Mouse (Mus musculus): ENCODE measurements at regions not wholly inside any gene's neighbourhood (a gene's known extent, or its start where the extent isn't known, plus 50 kb on each side); places are given as distances from the start of the nearest gene placed in this dataset.

DNA sequence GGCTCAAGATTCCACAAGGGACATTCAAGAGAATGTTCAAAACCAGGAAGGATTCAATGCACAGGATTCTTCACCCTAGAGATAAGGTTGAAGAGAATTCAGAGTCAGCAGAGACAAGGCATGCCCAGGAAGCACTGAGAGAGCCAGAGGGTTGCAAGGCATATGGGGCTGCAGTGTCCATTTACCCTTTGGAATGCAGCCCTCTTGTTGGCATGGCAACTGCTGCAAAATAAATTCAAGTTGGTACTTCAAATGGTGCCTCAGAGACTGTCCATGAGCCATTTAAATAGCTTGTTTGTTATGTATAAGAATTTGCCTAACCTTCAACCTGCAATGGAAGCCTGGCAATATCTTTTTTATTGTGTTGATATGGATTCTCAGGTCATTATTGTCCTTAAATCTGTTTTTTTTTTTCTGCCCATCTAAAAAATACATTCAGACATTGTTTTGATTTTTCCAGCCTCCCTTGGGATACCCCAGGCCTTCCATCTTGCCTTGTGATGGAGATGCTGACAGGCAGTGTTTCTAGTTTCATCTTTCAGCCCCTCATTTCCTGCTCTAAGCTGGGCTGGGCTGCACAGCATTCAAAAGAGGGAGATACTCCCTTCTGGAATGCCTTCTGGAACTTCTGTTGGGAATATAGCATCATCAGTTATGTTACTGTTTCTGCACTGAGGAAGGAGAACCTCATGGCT, 791.9 kb upstream of the 4930452B06Rik start:
- H3K9me3 ChIP-seq (ENCODE audit: control insufficient read depth, low read length): no peaks in the 10 kb centered on the region
- no peak overlapping the region for H3K4me2 ChIP-seq (ENCODE audit: low read depth)

GRCm38 (mm10) chr14:9455986-9456385, 789.9 kb upstream of the 4930452B06Rik start:
- H3K4me1 ChIP-seq (ENCODE audit: control insufficient read depth, insufficient read depth, low read length): no peaks in the 10 kb centered on the region
- DNase-seq (ENCODE audit: low spot score): no peak
- 93% methylated on average over 5 of the region's 5 CpGs for WGBS
- no peak for ATAC-seq (ENCODE audit: insufficient read depth, low FRiP score, low TSS enrichment)
- H3K36me3 ChIP-seq (ENCODE audit: control insufficient read depth, insufficient read depth, low read length): no peaks in the 10 kb centered on the region
- H3K4me3 ChIP-seq (ENCODE audit: low read depth, low read length): no peak overlapping the region
- no peak overlapping the region for H3K27ac ChIP-seq (ENCODE audit: low read depth, low read length)
- H3K9me3 ChIP-seq (ENCODE audit: control insufficient read depth, low read length): no peaks in the 10 kb centered on the region
- no peaks in the 10 kb centered on the region for H3K27me3 ChIP-seq (ENCODE audit: control insufficient read depth, insufficient read depth, low read length)
- no peak overlapping the region for H3K9ac ChIP-seq (ENCODE audit: low read length)
- no peak overlapping the region for H3K4me2 ChIP-seq (ENCODE audit: low read depth)

More for the DNA sequence above, 791.9 kb upstream of the 4930452B06Rik start:
- no peaks in the 10 kb centered on the region for H3K36me3 ChIP-seq (ENCODE audit: control insufficient read depth, insufficient read depth, low read length)
- no peaks in the 10 kb centered on the region for H3K27me3 ChIP-seq (ENCODE audit: control insufficient read depth, insufficient read depth, low read length)
- H3K27ac ChIP-seq (ENCODE audit: low read depth, low read length): no peak overlapping the region
- no peak overlapping the region for H3K9ac ChIP-seq (ENCODE audit: low read length)
- H3K4me3 ChIP-seq (ENCODE audit: low read depth, low read length): no peak overlapping the region
- no peaks in the 10 kb centered on the region for H3K4me1 ChIP-seq (ENCODE audit: control insufficient read depth, insufficient read depth, low read length)
- ATAC-seq (ENCODE audit: insufficient read depth, low FRiP score, low TSS enrichment) (no peak), DNase-seq (ENCODE audit: low spot score) (no peak)

- H3K9me3 ChIP-seq (ENCODE audit: control insufficient read depth, low read length): no peaks in the 10 kb centered on the region
- H3K27me3 ChIP-seq (ENCODE audit: control insufficient read depth, insufficient read depth, low read length): no peaks in the 10 kb centered on the region
- H3K4me1 ChIP-seq (ENCODE audit: control insufficient read depth, insufficient read depth, low read length): no peaks in the 10 kb centered on the region
- no peaks in the 10 kb centered on the region for H3K36me3 ChIP-seq (ENCODE audit: control insufficient read depth, insufficient read depth, low read length)
- no peak overlapping the region for H3K27ac ChIP-seq (ENCODE audit: low read depth, low read length)
- H3K4me2 ChIP-seq (ENCODE audit: low read depth): no peak overlapping the region
- H3K9ac ChIP-seq (ENCODE audit: low read length): no peak overlapping the region
- 70% methylated on average over 3 of the region's 3 CpGs for WGBS
- H3K4me3 ChIP-seq (ENCODE audit: low read depth, low read length): no peak overlapping the region
- no peak for ATAC-seq (ENCODE audit: insufficient read depth, low FRiP score, low TSS enrichment)
- DNase-seq (ENCODE audit: low spot score): no peak
Measured at GRCm38 (mm10) chr14:9449942-9450341, 783.9 kb upstream of the 4930452B06Rik start.

DNA sequence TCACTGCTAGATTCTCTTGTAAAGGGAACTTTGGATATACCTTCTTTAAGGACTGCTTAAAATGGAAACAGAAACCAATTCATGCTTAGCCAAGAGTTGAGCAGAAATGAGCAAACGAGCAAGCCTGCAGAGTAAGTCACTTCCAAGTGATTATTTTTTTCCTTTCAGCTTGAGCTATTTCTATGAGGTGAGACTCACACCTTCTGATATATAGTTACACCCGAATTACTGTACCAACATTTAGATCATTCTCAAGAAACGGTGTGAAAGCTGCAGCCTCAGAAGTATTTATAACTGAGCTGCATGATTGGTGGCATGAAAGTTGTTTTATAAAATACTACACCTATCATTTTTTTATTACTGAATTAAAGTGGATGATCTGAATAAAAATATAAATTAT, 771.9 kb upstream of the 4930452B06Rik start:
- Histone ChIP-seq H3K4me1 (ENCODE audit: control insufficient read depth, insufficient read depth, low read length) (no peaks in the 10 kb centered on the region), H3K9me3 (ENCODE audit: control insufficient read depth, low read length) (no peaks in the 10 kb centered on the region), H3K27me3 (ENCODE audit: control insufficient read depth, insufficient read depth, low read length) (no peaks in the 10 kb centered on the region), H3K9ac (ENCODE audit: low read length) (no peak overlapping the region), H3K36me3 (ENCODE audit: control insufficient read depth, insufficient read depth, low read length) (no peaks in the 10 kb centered on the region), H3K4me3 (ENCODE audit: low read depth, low read length) (no peak overlapping the region), H3K27ac (ENCODE audit: low read depth, low read length) (no peak overlapping the region), H3K4me2 (ENCODE audit: low read depth) (no peak overlapping the region)
- no peak for ATAC-seq (ENCODE audit: insufficient read depth, low FRiP score, low TSS enrichment)
- WGBS: 88% methylated on average over 3 of the region's 3 CpGs
- DNase-seq (ENCODE audit: low spot score): no peak

DNA sequence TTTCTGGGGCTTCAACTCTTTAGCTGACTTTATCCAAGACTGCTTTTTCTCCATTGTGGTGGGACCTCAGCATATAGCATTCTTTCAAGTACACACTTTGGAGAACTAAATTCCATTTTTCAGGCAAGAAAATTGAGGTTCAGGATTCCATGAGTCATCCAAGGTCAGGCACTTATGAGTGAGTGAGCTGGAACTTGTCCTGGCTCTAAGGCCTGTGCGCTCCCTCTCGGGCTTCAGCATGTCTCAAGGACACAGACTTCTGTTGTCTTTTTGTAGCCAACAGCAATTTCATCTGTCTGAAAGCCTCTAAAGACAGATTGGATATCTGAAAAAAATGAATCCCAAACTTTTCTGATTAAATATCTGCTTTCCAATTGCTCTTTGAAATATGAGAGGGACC, 769.1 kb upstream of the 4930452B06Rik start:
- DNase-seq (ENCODE audit: low spot score) (no peak), ATAC-seq (ENCODE audit: insufficient read depth, low FRiP score, low TSS enrichment) (no peak)
- H3K9me3 ChIP-seq (ENCODE audit: control insufficient read depth, low read length): no peaks in the 10 kb centered on the region
- no peak overlapping the region for H3K4me3 ChIP-seq (ENCODE audit: low read depth, low read length)
- no peaks in the 10 kb centered on the region for H3K27me3 ChIP-seq (ENCODE audit: control insufficient read depth, insufficient read depth, low read length)
- H3K4me2 ChIP-seq (ENCODE audit: low read depth): no peak overlapping the region
- no peak overlapping the region for H3K27ac ChIP-seq (ENCODE audit: low read depth, low read length)
- H3K4me1 ChIP-seq (ENCODE audit: control insufficient read depth, insufficient read depth, low read length): no peaks in the 10 kb centered on the region
- H3K36me3 ChIP-seq (ENCODE audit: control insufficient read depth, insufficient read depth, low read length): no peaks in the 10 kb centered on the region
- no peak overlapping the region for H3K9ac ChIP-seq (ENCODE audit: low read length)
- WGBS: 98% methylated on average over 2 of the region's 2 CpGs

DNA sequence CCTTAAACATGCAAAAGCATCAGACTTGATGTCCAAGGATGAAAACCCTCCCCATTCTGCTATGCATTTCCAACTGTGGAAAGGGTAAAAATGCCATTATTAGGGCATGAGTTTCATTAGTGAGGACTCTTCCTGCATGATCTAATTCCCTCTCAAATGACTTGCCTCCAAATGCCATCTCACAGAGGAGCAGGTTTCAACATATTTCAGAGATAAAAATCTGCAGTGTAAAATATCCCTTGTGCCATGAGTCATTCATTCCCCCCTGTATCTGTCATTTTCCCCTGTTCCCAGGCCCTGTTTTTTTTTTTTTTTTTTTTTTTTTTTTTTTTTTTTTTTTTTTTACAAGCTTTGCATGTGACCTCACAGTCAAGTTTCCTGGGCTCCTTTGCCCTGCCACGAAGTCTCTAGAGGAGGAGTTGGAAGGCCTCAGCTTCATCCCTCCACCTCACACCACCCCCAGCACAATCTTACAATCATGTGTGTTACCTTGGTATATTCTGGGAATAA, 767.1 kb upstream of the 4930452B06Rik start:
- Histone ChIP-seq H3K27ac (ENCODE audit: low read depth, low read length) (no peak overlapping the region), H3K36me3 (ENCODE audit: control insufficient read depth, insufficient read depth, low read length) (no peaks in the 10 kb centered on the region), H3K27me3 (ENCODE audit: control insufficient read depth, insufficient read depth, low read length) (no peaks in the 10 kb centered on the region), H3K4me3 (ENCODE audit: low read depth, low read length) (no peak overlapping the region), H3K9ac (ENCODE audit: low read length) (no peak overlapping the region), H3K4me2 (ENCODE audit: low read depth) (no peak overlapping the region), H3K9me3 (ENCODE audit: control insufficient read depth, low read length) (no peaks in the 10 kb centered on the region), H3K4me1 (ENCODE audit: control insufficient read depth, insufficient read depth, low read length) (no peaks in the 10 kb centered on the region)
- ATAC-seq (ENCODE audit: insufficient read depth, low FRiP score, low TSS enrichment): no peak
- DNase-seq (ENCODE audit: low spot score): no peak
- 37% methylated on average over 1 of the region's 1 CpGs for WGBS

DNA sequence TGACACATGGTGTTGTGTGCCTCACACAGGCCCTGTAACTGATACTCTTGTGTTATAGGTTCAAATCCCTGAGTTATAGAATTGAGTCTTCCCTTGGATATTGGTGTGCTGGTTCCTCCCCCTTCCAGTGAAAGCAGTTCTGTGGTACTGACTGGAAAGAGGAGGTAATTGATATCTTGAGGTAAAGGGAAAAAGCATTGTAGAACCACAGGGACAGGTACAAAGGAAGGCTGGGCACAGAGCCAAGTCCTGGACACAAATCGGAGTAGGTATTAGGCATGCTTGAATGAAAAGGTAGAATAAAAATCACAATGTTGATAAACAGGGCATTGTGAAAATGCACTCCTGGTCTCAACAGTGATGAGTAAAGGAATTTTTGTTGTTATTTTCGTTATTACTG, 765.8 kb upstream of the 4930452B06Rik start:
- ATAC-seq (ENCODE audit: insufficient read depth, low FRiP score, low TSS enrichment) (no peak), DNase-seq (ENCODE audit: low spot score) (no peak)
- no peaks in the 10 kb centered on the region for H3K9me3 ChIP-seq (ENCODE audit: control insufficient read depth, low read length)
- no peak overlapping the region for H3K4me2 ChIP-seq (ENCODE audit: low read depth)
- no peak overlapping the region for H3K4me3 ChIP-seq (ENCODE audit: low read depth, low read length)
- no peak overlapping the region for H3K9ac ChIP-seq (ENCODE audit: low read length)
- H3K36me3 ChIP-seq (ENCODE audit: control insufficient read depth, insufficient read depth, low read length): no peaks in the 10 kb centered on the region
- no peak overlapping the region for H3K27ac ChIP-seq (ENCODE audit: low read depth, low read length)
- H3K4me1 ChIP-seq (ENCODE audit: control insufficient read depth, insufficient read depth, low read length): no peaks in the 10 kb centered on the region
- WGBS: 85% methylated on average over 2 of the region's 2 CpGs
- H3K27me3 ChIP-seq (ENCODE audit: control insufficient read depth, insufficient read depth, low read length): no peaks in the 10 kb centered on the region

- 72% methylated on average over 4 of the region's 4 CpGs for WGBS
- H3K4me3 ChIP-seq (ENCODE audit: low read depth, low read length): no peak overlapping the region
Measured at GRCm38 (mm10) chr14:9411822-9412403, 745.9 kb upstream of the 4930452B06Rik start.

GRCm38 (mm10) chr14:9403688-9404087, 737.6 kb upstream of the 4930452B06Rik start:
- H3K4me1 ChIP-seq (ENCODE audit: control insufficient read depth, insufficient read depth, low read length): no peaks in the 10 kb centered on the region

More at GRCm38 (mm10) chr14:9411822-9412403, 745.9 kb upstream of the 4930452B06Rik start:
- H3K9ac ChIP-seq (ENCODE audit: low read length): no peak overlapping the region
- ATAC-seq (ENCODE audit: insufficient read depth, low FRiP score, low TSS enrichment): no peak
- no peak overlapping the region for H3K27ac ChIP-seq (ENCODE audit: low read depth, low read length)
- no peaks in the 10 kb centered on the region for H3K4me1 ChIP-seq (ENCODE audit: control insufficient read depth, insufficient read depth, low read length)
- no peak overlapping the region for H3K4me2 ChIP-seq (ENCODE audit: low read depth)
- no peak for DNase-seq (ENCODE audit: low spot score)
- H3K9me3 ChIP-seq (ENCODE audit: control insufficient read depth, low read length): no peaks in the 10 kb centered on the region
- H3K27me3 ChIP-seq (ENCODE audit: control insufficient read depth, insufficient read depth, low read length): no peaks in the 10 kb centered on the region
- H3K36me3 ChIP-seq (ENCODE audit: control insufficient read depth, insufficient read depth, low read length): no peaks in the 10 kb centered on the region

More at GRCm38 (mm10) chr14:9403688-9404087, 737.6 kb upstream of the 4930452B06Rik start:
- DNase-seq (ENCODE audit: low spot score) (no peak), ATAC-seq (ENCODE audit: insufficient read depth, low FRiP score, low TSS enrichment) (no peak)
- Histone ChIP-seq H3K4me2 (ENCODE audit: low read depth) (no peak overlapping the region), H3K27ac (ENCODE audit: low read depth, low read length) (no peak overlapping the region), H3K36me3 (ENCODE audit: control insufficient read depth, insufficient read depth, low read length) (no peaks in the 10 kb centered on the region), H3K4me3 (ENCODE audit: low read depth, low read length) (no peak overlapping the region), H3K27me3 (ENCODE audit: control insufficient read depth, insufficient read depth, low read length) (no peaks in the 10 kb centered on the region), H3K9me3 (ENCODE audit: control insufficient read depth, low read length) (no peaks in the 10 kb centered on the region), H3K9ac (ENCODE audit: low read length) (no peak overlapping the region)
- WGBS: 83% methylated on average over 7 of the region's 7 CpGs
